Mouse (Mus musculus) heart, embryonic 10.5 days (tissue): ENCODE results near the gene Mapt. TPM values are rescaled to one million over a fixed set of nuclear protein-coding genes. Genes with fewer than 3 reads are reported as not detected.
"Not testable (repeated sequence)": the region's sequence is repeated elsewhere in the genome, so short reads cannot be mapped to it uniquely, and the experiment has no call there.

Source experiments
- DNase-seq: peaks from one replicate; pipeline ENCODE4 v3.0.0-alpha.2; 2017; ENCODE audit warnings: low spot score
- H3K27ac ChIP-seq: fragments of 300-500 bp; sonication (generic); 2 replicates; pipeline ENCODE4 v1.5.1; 2016; ENCODE audit warnings: mild to moderate bottlenecking
- H3K27me3 ChIP-seq: fragments of 300-500 bp; sonication (generic); 2 replicates; pipeline ENCODE4 v1.6.1; 2016; ENCODE audit warnings: mild to moderate bottlenecking; ENCODE audit not compliant: poor library complexity, insufficient read depth, severe bottlenecking
- H3K36me3 ChIP-seq: fragments of 300-500 bp; sonication (generic); 2 replicates; pipeline ENCODE4 v1.6.1; 2016; ENCODE audit warnings: mild to moderate bottlenecking, moderate library complexity
- H3K4me1 ChIP-seq: fragments of 300-500 bp; sonication (generic); 2 replicates; pipeline ENCODE4 v1.6.1; 2016; ENCODE audit warnings: mild to moderate bottlenecking
- H3K4me3 ChIP-seq: fragments of 300-500 bp; sonication (generic); 2 replicates; pipeline ENCODE4 v1.5.1; 2016; ENCODE audit warnings: mild to moderate bottlenecking, moderate library complexity
- H3K9me3 ChIP-seq: fragments of 300-500 bp; sonication (generic); 2 replicates; pipeline ENCODE4 v1.6.1; 2016; ENCODE audit warnings: mild to moderate bottlenecking, moderate library complexity
- WGBS: fragments of 180-500 bp; shearing (Covaris S2); methylation state at CpG from one replicate; pipeline ENCODE4 v1.1.7; 2016; 5-methylcytosine and 5-hydroxymethylcytosine counted together
- polyA plus RNA-seq: library from polyadenylated mRNA; unstranded; fragments of >200 nt; fragmentation: Nextera tagmentation; extraction: Ambion mirVana; gene quantifications from 2 replicates; pipeline ENCODE4 v1.2.1, GENCODE M21; 2016

The Mapt gene
- polyA plus RNA-seq, 1 experiment from 2014 or later, result 1.4 TPM

DNA sequence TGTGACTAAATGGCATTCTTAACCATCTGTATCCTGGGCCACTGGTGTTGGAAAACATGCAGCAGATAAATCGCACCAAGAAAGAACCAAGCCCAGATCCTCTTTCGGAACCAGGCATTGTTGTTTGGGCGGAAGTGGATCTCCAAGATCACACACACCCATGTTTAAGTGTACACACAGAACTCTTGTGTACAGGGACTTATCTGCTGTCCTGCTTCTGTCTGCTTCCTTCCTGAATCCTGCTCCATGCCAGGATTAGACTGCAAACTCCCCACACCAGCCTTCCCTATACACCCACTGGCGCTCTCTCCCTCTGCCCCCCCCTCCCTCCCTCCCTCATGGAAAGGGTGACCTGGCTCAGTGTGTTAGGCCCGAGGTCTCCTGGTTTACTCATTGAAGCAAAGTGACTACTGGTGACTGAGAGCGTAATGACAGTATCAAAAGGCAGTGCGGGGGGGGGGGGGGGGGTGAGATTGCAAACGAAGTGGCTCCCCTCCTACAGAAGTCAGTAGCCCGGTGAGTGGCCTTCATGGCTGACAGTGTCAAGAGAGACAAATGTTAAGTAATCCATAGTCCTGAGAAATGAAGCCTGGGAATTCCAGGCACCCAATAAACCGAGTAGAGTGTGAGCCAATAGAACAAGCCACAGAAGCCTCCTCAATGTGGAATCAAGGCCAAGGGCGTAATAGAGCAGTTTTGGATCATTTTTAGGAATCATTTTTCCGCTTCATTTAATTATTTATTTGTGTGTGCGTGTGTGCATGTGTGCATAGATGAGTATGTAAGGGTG, 7.0 kb downstream of the Mapt start:
- Histone ChIP-seq H3K27me3 (peaks cover 45% of the 10 kb centered on the region), H3K4me1 (peaks cover 13% of the 10 kb centered on the region), H3K36me3 (no peaks in the 10 kb centered on the region), H3K4me3 (no peak overlapping the region), H3K9me3 (no peaks in the 10 kb centered on the region), H3K27ac (no peak overlapping the region)
- no peak for DNase-seq
- WGBS, result 54% methylated on average over 13 of the region's 13 CpGs

DNA sequence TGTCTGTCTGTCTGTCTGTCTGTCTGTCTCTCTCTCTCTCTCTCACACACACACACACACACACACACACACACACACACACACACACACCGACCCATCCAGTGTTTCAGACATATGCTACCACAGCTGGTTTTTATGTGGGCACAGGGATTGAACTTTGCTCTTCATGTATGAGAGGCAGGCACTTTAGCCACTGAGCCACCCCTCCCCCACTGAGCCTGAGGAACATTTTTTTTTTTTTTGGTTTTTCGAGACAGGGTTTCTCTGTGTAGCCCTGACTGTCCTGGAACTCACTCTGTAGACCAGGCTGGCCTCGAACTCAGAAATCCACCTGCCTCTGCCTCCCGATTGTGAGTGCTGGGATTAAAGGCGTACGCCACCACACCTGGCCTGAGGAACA, 14.3 kb downstream of the Mapt start:
- WGBS, result 74% methylated on average over 6 of the region's 6 CpGs
- H3K4me3 ChIP-seq, H3K36me3 ChIP-seq, H3K27me3 ChIP-seq, H3K9me3 ChIP-seq, DNase-seq, H3K4me1 ChIP-seq, H3K27ac ChIP-seq: not testable (repeated sequence)

DNA sequence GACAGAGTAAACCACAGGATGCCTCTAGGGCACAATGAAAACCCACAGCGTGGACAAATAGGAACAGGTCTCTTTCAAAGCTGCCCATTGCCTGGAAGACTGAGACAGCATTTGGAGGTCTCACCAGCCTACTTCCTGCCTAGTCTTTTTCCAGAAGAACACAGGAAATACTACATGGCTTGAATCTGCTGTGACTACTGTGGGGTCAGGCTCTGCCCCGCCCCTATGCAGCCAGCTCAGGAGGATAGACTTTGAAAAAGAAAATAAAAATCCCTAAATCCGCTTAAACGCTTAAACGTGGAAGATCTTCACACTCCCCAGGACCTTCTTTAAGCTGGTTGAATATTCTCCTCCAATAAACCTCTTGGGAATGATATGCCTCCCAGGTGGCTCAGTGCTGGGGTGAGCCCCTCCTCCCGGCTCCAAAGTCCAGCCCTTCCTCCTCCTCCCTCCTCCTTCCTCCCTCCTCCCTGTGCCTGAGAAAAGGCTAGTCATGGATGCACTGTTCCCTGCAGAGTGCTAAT, 15.0 kb downstream of the Mapt start:
- Histone ChIP-seq H3K27me3 (no peaks in the 10 kb centered on the region), H3K36me3 (no peaks in the 10 kb centered on the region), H3K4me1 (peaks cover 8% of the 10 kb centered on the region; the same call in 1 of the 2 replicates), H3K27ac (no peak overlapping the region), H3K4me3 (no peak overlapping the region), H3K9me3 (no peaks in the 10 kb centered on the region)
- no peak for DNase-seq
- 19% methylated on average over 6 of the region's 6 CpGs for WGBS

DNA sequence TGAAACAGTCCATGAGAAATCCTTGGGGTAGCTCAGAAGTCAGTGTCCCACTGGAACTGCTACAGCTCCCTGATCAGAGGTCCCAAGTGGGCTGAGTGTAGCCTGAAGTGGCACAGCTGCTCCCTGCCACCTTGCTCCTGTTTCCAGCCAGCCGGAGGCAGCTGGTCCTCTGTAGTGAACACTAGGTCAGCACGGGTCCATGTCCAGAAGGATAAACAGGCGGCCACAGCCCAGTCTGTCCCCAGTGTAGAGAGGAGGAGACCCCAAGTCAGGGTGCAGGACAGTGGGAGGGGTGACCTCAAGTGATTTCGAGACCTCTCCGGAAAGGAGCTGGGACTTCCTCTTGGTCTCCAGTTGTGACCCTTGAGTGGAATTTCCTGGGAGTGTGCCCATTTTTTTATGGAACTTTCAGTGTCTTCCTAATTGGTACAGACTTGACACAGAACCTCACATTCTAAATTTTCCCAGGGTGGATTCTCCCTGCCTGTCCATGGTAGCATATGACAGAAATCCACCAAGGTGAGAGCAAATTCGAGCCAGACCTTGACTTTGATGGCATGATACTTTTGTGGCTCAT, 16.0 kb downstream of the Mapt start:
- Histone ChIP-seq H3K36me3 (no peaks in the 10 kb centered on the region), H3K4me1 (peaks cover 8% of the 10 kb centered on the region; the same call in 1 of the 2 replicates), H3K4me3 (no peak overlapping the region), H3K9me3 (no peaks in the 10 kb centered on the region), H3K27ac (no peak overlapping the region), H3K27me3 (no peaks in the 10 kb centered on the region)
- 73% methylated on average over 6 of the region's 6 CpGs for WGBS
- no peak for DNase-seq

DNA sequence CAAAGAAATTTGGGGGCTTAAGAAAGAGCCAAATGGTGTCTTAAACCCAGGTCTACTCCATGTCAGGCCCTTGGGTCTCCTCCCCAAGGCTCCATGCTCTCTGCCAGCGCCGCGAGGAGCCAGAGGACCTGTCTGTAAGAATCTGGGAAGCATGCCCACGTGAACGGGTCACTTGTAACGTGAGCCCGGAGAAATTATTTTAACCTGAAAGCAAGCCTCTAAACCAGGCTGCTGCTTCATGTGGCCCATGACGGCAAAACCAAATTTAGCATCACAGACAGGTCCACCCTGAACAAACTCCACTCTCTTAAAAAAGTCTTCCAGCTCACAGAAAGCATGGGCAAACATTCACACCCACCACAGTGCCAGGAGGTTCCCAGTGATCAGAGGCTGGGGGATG, 18.2 kb downstream of the Mapt start:
- Histone ChIP-seq H3K27ac (no peak overlapping the region), H3K4me3 (no peak overlapping the region), H3K4me1 (peaks cover 8% of the 10 kb centered on the region; the same call in 1 of the 2 replicates), H3K9me3 (no peaks in the 10 kb centered on the region), H3K27me3 (no peaks in the 10 kb centered on the region), H3K36me3 (no peaks in the 10 kb centered on the region)
- 79% methylated on average over 8 of the region's 8 CpGs for WGBS
- DNase-seq, result no peak

DNA sequence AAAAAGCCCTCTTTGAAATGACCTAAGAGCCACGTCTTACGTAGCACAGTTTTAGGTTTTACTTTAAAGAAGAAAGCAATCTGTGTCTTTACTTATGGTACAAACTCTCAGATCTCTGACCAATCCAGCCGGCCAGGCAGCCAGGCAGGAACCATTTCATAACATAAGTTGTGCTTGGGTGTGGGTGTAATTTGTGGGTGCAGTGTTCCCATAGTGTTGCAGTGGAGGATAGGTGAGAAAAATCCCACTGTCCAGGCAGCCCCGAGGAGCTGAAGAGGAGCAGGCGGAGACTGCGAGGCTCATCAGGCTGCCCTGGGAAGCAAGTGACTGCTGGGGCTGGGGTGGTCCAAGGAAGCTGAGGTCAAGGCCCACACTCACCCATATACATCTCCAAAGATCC, 19.9 kb downstream of the Mapt start:
- H3K9me3 ChIP-seq, result no peaks in the 10 kb centered on the region
- DNase-seq, result no peak
- H3K4me3 ChIP-seq, result no peak overlapping the region

DNA sequence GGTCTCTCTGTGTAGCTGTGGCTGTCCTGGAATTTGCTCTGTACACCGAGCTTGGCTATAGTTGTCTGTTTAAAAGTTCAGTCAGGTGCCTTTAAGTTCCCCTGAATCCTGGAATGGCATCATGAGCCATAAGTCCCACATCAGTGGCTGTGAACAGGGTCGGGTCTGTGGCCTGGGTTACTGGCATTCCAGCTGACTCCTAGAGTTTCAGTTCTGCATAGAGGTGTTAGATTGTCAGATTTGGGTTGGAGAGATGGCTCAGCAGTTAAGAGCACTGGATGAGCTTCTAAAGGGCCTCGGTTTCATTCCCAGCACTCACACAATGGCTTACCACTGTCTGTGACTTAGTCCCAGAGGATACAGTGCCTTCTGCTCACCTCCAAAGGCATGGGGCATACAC, 20.9 kb downstream of the Mapt start:
- H3K27ac ChIP-seq, result no peak overlapping the region
- 71% methylated on average over 3 of the region's 3 CpGs for WGBS
- H3K27me3 ChIP-seq, result no peaks in the 10 kb centered on the region
- no peak overlapping the region for H3K4me3 ChIP-seq
- H3K4me1 ChIP-seq, result 0 out of 2 replicates have a peak, but pooled peaks cover 2% of the 10 kb centered on the region
- no peaks in the 10 kb centered on the region for H3K36me3 ChIP-seq
- no peaks in the 10 kb centered on the region for H3K9me3 ChIP-seq
- DNase-seq, result no peak

More for the DNA sequence above, 19.9 kb downstream of the Mapt start:
- Histone ChIP-seq H3K36me3 (no peaks in the 10 kb centered on the region), H3K27ac (no peak overlapping the region), H3K4me1 (peaks cover 7% of the 10 kb centered on the region; the same call in 1 of the 2 replicates), H3K27me3 (no peaks in the 10 kb centered on the region)
- WGBS, result 74% methylated on average over 6 of the region's 6 CpGs

DNA sequence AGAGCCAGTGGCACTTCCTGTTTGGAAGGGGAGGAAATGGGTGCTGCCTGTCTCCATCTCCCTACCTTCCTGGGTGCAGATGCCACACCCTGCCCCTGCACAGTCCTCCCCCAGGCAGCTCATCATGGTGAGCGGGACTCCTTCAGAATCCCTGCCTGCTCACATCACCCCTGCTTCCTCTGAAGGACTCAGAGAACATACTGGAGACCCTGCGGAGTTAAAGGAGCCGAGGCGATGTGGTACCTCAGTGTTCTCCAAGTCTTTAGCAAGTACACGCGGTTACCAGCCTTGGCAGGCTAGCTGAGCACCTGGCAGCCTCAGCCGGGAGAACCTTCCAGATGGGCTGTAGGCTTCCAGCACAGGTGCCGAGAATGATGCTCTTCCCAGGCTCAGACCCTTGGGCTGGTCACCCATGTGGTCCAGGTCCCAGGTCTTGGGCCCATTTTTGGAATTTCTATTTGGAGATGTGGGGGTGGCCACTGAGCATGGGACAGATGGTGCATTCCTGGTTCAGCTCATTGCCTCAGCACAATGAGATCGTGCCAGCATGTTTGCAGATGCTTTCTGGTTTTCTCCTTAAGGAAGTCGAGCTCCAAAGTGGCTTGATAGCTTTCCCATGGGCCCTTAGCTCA, 23.3 kb downstream of the Mapt start:
- Histone ChIP-seq H3K27ac (no peak overlapping the region), H3K4me3 (no peak overlapping the region), H3K36me3 (no peaks in the 10 kb centered on the region), H3K4me1 (peaks cover 10% of the 10 kb centered on the region), H3K27me3 (no peaks in the 10 kb centered on the region), H3K9me3 (no peaks in the 10 kb centered on the region)
- DNase-seq, result no peak
- 80% methylated on average over 10 of the region's 10 CpGs for whole genome bisulfite sequencing

DNA sequence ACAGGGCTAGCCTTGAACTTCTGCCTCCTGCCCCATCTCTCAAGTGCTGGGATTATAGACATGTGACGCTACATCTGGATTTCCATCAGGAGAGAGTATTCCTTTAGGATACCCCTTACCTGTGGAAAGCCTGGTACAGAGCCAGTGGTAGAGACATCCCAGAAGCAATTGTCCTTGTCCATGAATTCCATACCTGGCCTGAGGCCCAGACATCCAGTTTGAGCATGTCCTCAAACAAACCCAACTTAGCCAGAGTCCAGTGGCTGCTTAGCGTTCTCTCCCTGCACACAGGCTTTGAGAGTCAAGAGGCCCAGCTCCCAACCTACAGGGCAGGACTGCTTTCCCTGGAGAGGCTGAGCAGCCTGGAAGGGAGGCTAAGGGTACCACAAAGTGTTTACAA, 25.0 kb downstream of the Mapt start:
- Histone ChIP-seq H3K9me3 (no peaks in the 10 kb centered on the region), H3K36me3 (no peaks in the 10 kb centered on the region), H3K4me1 (peaks cover 10% of the 10 kb centered on the region), H3K4me3 (no peak overlapping the region), H3K27ac (no peak overlapping the region), H3K27me3 (no peaks in the 10 kb centered on the region)
- 83% methylated on average over 2 of the region's 2 CpGs for WGBS
- no peak for DNase-seq

DNA sequence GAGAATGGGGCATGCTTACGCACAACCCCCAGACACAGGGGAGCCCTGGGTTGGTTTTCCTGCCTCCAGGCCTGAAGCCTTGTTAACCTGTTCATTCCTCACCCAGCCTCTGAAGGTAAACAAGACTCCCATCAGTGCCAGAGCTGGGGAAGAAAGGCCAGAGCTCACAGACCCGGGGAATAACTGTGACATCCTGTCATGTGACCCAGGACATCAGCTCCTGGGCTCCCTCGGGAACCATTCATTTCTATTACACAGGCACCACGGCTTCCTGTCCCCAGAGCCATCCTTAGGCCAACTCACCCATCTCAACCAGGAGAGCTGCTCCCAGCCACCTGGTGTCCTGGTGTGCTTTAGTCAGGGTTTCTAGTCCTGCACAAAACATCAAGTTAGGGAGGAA, 27.8 kb downstream of the Mapt start:
- WGBS, result 48% methylated on average over 4 of the region's 4 CpGs
- H3K9me3 ChIP-seq, result no peaks in the 10 kb centered on the region
- no peaks in the 10 kb centered on the region for H3K36me3 ChIP-seq
- H3K27ac ChIP-seq, result no peak overlapping the region
- no peak overlapping the region for H3K4me3 ChIP-seq
- peaks cover 10% of the 10 kb centered on the region for H3K4me1 ChIP-seq
- DNase-seq, result no peak
- no peaks in the 10 kb centered on the region for H3K27me3 ChIP-seq

DNA sequence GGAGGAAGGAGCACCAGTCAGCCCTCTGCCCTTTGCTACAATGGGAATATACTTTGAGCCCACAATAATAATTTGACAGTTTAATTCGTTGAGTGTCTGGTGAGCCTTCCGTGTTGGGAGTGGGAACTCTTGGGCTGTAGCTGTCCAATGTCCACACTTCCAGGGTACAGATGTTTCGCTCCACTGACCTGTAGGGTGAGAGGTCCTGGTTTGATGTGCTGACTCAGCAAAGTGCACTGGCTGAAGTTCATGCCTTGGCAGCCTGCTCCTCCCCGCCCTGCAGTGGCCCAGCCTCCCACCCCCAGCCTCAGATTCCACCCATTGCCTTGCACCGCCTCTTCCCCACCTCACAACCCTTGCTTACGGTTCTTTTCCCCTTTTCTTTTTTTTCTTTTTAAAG, 33.5 kb downstream of the Mapt start:
- Histone ChIP-seq H3K4me1 (peaks cover 5% of the 10 kb centered on the region), H3K27me3 (0 out of 2 replicates have a peak, but pooled peaks cover 2% of the 10 kb centered on the region), H3K36me3 (no peaks in the 10 kb centered on the region), H3K9me3 (no peaks in the 10 kb centered on the region), H3K27ac (no peak overlapping the region), H3K4me3 (no peak overlapping the region)
- WGBS, result 65% methylated on average over 6 of the region's 6 CpGs
- no peak for DNase-seq

DNA sequence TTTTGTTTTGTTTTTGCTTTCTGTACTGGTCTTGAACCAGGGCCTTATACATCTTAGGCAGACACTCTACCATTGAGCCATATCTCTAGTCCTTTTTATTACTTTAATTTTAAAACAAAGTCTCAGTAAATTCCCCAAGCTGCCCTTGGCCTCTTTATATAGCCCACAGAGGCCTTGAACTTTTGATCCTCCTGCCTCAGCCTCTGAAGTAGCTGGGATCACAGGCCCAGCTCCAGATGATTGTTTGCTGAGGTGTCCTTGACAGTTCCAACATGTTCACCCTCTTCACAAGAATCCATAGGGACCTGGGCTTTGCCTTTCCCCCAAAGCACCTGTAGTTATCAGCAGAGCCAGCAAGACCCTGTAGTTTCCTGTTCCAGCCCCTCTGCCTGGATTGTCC, 34.5 kb downstream of the Mapt start:
- peaks cover 8% of the 10 kb centered on the region for H3K4me1 ChIP-seq
- no peak overlapping the region for H3K4me3 ChIP-seq
- H3K9me3 ChIP-seq, result no peaks in the 10 kb centered on the region
- no peak overlapping the region for H3K27ac ChIP-seq
- H3K27me3 ChIP-seq, result 0 out of 2 replicates have a peak, but pooled peaks cover 2% of the 10 kb centered on the region
- H3K36me3 ChIP-seq, result no peaks in the 10 kb centered on the region
- DNase-seq, result no peak

DNA sequence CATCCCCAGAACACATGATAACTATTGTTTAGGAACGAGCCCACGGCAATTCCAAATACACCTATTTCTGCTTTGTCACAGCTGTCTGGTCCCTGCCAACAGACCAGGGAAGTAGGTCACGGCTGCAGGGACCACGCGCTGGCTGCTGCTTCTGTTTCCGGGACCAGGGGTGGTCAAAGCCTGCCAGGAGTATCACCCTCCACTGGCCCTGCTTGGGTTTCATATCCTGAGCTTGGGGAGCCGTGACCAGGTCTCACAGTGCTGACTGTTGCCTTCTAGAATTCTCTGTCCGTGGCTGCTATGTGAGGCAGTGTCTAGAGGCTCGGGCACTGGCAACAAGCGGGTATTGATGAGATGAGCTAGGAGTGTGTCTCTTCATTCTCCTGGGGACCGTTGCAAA, 36.2 kb downstream of the Mapt start:
- H3K9me3 ChIP-seq, result no peaks in the 10 kb centered on the region
- H3K27ac ChIP-seq, result no peak overlapping the region
- H3K36me3 ChIP-seq, result no peaks in the 10 kb centered on the region
- peaks cover 8% of the 10 kb centered on the region for H3K4me1 ChIP-seq
- no peak for DNase-seq
- 79% methylated on average over 11 of the region's 11 CpGs for WGBS
- H3K27me3 ChIP-seq, result 0 out of 2 replicates have a peak, but pooled peaks cover 2% of the 10 kb centered on the region
- H3K4me3 ChIP-seq, result no peak overlapping the region
